Mouse (Mus musculus) forebrain, embryonic 11.5 days (tissue): ENCODE measurements around the gene Gramd1b. TPM values are rescaled to one million over a fixed set of nuclear protein-coding genes. Genes with fewer than 3 reads are reported as not detected.

Source experiments
- ATAC-seq: fragments of 200-750 bp; cut with Nextera tagmentation; replicated peaks from 2 replicates; pipeline ENCODE4 v1.8.0; 2017; ENCODE audit warnings: moderate TSS enrichment; ENCODE audit not compliant: low FRiP score
- DNase-seq: peaks from one replicate; pipeline ENCODE4 v3.0.0-alpha.2; 2017; ENCODE audit warnings: low spot score
- H3K27ac ChIP-seq: fragments of 300-500 bp; sonication (generic); 2 replicates; pipeline ENCODE4 v1.5.1; 2014; ENCODE audit warnings: low read depth, low read length
- H3K27me3 ChIP-seq: fragments of 300-500 bp; sonication (generic); 2 replicates; pipeline ENCODE4 v1.6.1; 2014; ENCODE audit warnings: mild to moderate bottlenecking, low read length, mixed read lengths; ENCODE audit not compliant: control insufficient read depth, insufficient read depth
- H3K36me3 ChIP-seq: fragments of 300-500 bp; sonication (generic); 2 replicates; pipeline ENCODE4 v1.6.1; 2014; ENCODE audit warnings: mild to moderate bottlenecking, low read length, moderate library complexity, mixed read lengths; ENCODE audit not compliant: control insufficient read depth, insufficient read depth
- H3K4me1 ChIP-seq: fragments of 300-500 bp; sonication (generic); replicated peaks from 2 replicates; pipeline ENCODE4 v1.6.1; 2014; ENCODE audit warnings: low read length, mixed read lengths; ENCODE audit not compliant: control insufficient read depth, insufficient read depth
- H3K4me2 ChIP-seq: fragments of 300-500 bp; sonication (generic); 2 replicates; pipeline ENCODE4 v1.6.1; 2014; ENCODE audit warnings: low read depth, mild to moderate bottlenecking, low read length, moderate library complexity, mixed read lengths; ENCODE audit not compliant: severe bottlenecking
- H3K4me3 ChIP-seq: fragments of 300-500 bp; sonication (generic); 2 replicates; pipeline ENCODE4 v1.5.1; 2014; ENCODE audit warnings: low read depth, low read length
- H3K9ac ChIP-seq: fragments of 300-500 bp; sonication (generic); 2 replicates; pipeline ENCODE4 v1.6.1; 2014; ENCODE audit warnings: low read length
- H3K9me3 ChIP-seq: fragments of 300-500 bp; sonication (generic); 2 replicates; pipeline ENCODE4 v1.6.1; 2016; ENCODE audit warnings: low read length, mixed read lengths; ENCODE audit not compliant: control insufficient read depth
- WGBS: fragments of 180-500 bp; shearing (Covaris S2); extraction: QIAGEN DNeasy Blood & Tissue Kit; methylation state at CpG from one replicate; pipeline ENCODE4 v1.1.7; 2014; 5-methylcytosine and 5-hydroxymethylcytosine counted together
- polyA plus RNA-seq: library from polyadenylated mRNA; unstranded; fragments of >200 nt; fragmentation: Nextera tagmentation; extraction: Ambion mirVana; gene quantifications from 2 replicates; pipeline ENCODE4 v1.2.1, GENCODE M21; 2014

Gene Gramd1b
- polyA plus RNA-seq, 1 experiment from 2014 or later = 3.9 TPM

DNA sequence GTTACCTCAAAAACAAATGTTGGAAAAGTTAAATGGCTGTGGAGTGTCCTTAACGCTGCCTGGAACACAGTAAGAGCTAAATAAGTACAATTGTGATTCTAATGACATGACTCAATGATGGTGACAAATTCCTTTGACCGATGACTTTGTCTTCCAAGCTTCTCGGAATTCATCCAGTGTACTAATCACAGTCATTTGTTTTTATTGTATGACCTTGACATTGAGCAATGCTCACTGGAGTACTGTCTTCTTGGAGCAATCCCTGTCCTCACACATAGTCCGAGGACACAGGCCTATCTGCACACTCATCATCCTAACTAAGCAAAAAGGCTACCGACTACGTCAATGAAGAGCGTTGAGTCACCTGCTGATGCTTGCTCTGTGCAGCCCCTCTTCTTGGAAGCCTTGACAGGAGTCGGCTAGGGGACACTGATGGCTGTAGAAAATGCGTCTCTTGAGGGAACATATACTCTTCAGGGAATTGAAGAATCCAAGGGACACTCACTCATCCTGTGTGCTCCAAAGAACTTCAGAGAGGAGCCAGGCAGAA is 58.1 kb downstream of the Gramd1b start:
- no peak for ATAC-seq
- Histone ChIP-seq H3K27ac (no peak overlapping the region), H3K4me2 (no peak overlapping the region), H3K9ac (no peak overlapping the region), H3K9me3 (no peaks in the 10 kb centered on the region), H3K4me3 (no peak overlapping the region), H3K36me3 (no peaks in the 10 kb centered on the region), H3K27me3 (no peaks in the 10 kb centered on the region), H3K4me1 (no peaks in the 10 kb centered on the region)
- WGBS = 89% methylated on average over 9 of the region's 9 CpGs
- DNase-seq = no peak

GRCm38 (mm10) chr9:40469403-40470137 is 61.6 kb downstream of the Gramd1b start:
- H3K4me3 ChIP-seq = no peak overlapping the region
- no peaks in the 10 kb centered on the region for H3K36me3 ChIP-seq
- H3K27me3 ChIP-seq = no peaks in the 10 kb centered on the region
- no peaks in the 10 kb centered on the region for H3K9me3 ChIP-seq
- no peaks in the 10 kb centered on the region for H3K4me1 ChIP-seq
- 76% methylated on average over 15 of the region's 15 CpGs for WGBS
- no peak overlapping the region for H3K9ac ChIP-seq
- no peak overlapping the region for H3K27ac ChIP-seq
- H3K4me2 ChIP-seq = no peak overlapping the region
- ATAC-seq (no peak), DNase-seq (no peak)

DNA sequence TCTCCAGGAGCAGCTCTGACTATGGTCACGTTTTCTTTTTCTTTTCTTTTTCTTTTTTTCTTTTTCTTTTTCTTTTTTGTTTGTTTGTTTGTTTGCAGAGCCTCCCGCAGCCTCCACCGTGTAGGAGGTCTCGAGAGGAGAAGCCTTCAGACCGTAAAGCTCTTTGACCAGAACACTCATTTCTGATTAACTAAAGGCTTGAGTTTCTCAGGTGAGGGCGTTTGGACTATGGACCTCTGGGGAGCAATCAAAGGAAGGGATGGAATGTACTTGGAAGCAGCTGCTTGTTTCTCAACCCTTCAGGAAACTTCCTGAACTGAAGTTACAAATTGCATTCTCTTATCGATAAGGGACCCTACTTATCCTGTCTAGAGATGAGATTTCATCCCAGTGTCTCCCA is 64.4 kb downstream of the Gramd1b start:
- Histone ChIP-seq H3K4me2 (no peak overlapping the region), H3K4me1 (no peaks in the 10 kb centered on the region), H3K36me3 (no peaks in the 10 kb centered on the region), H3K9ac (no peak overlapping the region), H3K27ac (no peak overlapping the region), H3K4me3 (no peak overlapping the region), H3K27me3 (no peaks in the 10 kb centered on the region), H3K9me3 (no peaks in the 10 kb centered on the region)
- DNase-seq (no peak), ATAC-seq (no peak)
- 83% methylated on average over 7 of the region's 7 CpGs for WGBS

DNA sequence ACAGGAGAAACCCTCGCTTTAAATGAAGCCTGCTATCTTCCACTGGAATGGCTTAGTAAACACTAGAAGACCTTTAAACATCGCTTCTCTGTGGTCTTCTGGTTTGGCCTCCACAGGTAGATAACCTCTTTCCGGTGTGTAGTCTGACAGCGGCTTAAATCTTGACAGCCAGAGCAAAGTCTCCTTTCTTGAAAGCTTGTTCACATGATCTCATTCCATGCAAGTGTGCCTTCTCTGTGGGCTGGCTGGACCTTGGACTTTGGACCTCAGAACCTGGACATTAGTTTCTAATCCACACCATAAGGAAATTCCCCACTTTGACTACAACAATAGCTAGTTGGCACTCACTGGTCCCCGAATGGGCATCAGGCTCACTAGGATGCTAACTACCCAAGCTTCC is 65.6 kb downstream of the Gramd1b start:
- DNase-seq (no peak), ATAC-seq (no peak)

GRCm38 (mm10) chr9:40462401-40462800 is 68.8 kb downstream of the Gramd1b start:
- ATAC-seq = no peak
- no peak for DNase-seq
- H3K4me3 ChIP-seq = no peak overlapping the region
- no peaks in the 10 kb centered on the region for H3K9me3 ChIP-seq
- no peak overlapping the region for H3K27ac ChIP-seq
- WGBS = 80% methylated on average over 6 of the region's 6 CpGs
- H3K9ac ChIP-seq = no peak overlapping the region
- H3K36me3 ChIP-seq = no peaks in the 10 kb centered on the region
- H3K4me2 ChIP-seq = no peak overlapping the region
- H3K27me3 ChIP-seq = no peaks in the 10 kb centered on the region
- H3K4me1 ChIP-seq = no peaks in the 10 kb centered on the region

More for the DNA sequence above, 65.6 kb downstream of the Gramd1b start:
- H3K4me3 ChIP-seq = no peak overlapping the region
- H3K27ac ChIP-seq = no peak overlapping the region
- H3K36me3 ChIP-seq = no peaks in the 10 kb centered on the region
- H3K9me3 ChIP-seq = no peaks in the 10 kb centered on the region
- H3K4me2 ChIP-seq = no peak overlapping the region
- 89% methylated on average over 5 of the region's 5 CpGs for WGBS
- no peaks in the 10 kb centered on the region for H3K4me1 ChIP-seq
- no peak overlapping the region for H3K9ac ChIP-seq
- no peaks in the 10 kb centered on the region for H3K27me3 ChIP-seq

- ATAC-seq (no peak), DNase-seq (no peak)
- no peak overlapping the region for H3K27ac ChIP-seq
- H3K27me3 ChIP-seq = peaks cover 3% of the 10 kb centered on the region; the same call in 1 of the 2 replicates
- H3K4me2 ChIP-seq = no peak overlapping the region
- H3K36me3 ChIP-seq = no peaks in the 10 kb centered on the region
- H3K4me3 ChIP-seq = no peak overlapping the region
- WGBS = 56% methylated on average over 6 of the region's 6 CpGs
- no peak overlapping the region for H3K9ac ChIP-seq
- H3K4me1 ChIP-seq = peaks cover 5% of the 10 kb centered on the region; the same call in 1 of the 2 replicates
- no peaks in the 10 kb centered on the region for H3K9me3 ChIP-seq
Measured at GRCm38 (mm10) chr9:40460781-40461180, 70.4 kb downstream of the Gramd1b start.

GRCm38 (mm10) chr9:40459304-40460280 is 71.6 kb downstream of the Gramd1b start:
- no peak overlapping the region for H3K4me3 ChIP-seq
- H3K9me3 ChIP-seq = no peaks in the 10 kb centered on the region
- ATAC-seq (no peak), DNase-seq (no peak)
- 82% methylated on average over 5 of the region's 5 CpGs for WGBS
- H3K27ac ChIP-seq = no peak overlapping the region
- H3K4me2 ChIP-seq = no peak overlapping the region
- H3K27me3 ChIP-seq = peaks cover 5% of the 10 kb centered on the region
- no peak overlapping the region for H3K9ac ChIP-seq
- H3K36me3 ChIP-seq = no peaks in the 10 kb centered on the region
- H3K4me1 ChIP-seq = peaks cover 8% of the 10 kb centered on the region; the same call in 1 of the 2 replicates

GRCm38 (mm10) chr9:40458559-40459303 is 72.5 kb downstream of the Gramd1b start:
- H3K27me3 ChIP-seq = peaks cover 12% of the 10 kb centered on the region
- no peak for DNase-seq

More at GRCm38 (mm10) chr9:40458559-40459303, 72.5 kb downstream of the Gramd1b start:
- H3K9ac ChIP-seq = no peak overlapping the region
- no peak overlapping the region for H3K27ac ChIP-seq
- no peak overlapping the region for H3K4me2 ChIP-seq
- ATAC-seq = no peak
- 72% methylated on average over 4 of the region's 4 CpGs for WGBS
- no peaks in the 10 kb centered on the region for H3K36me3 ChIP-seq
- H3K4me3 ChIP-seq = no peak overlapping the region
- H3K4me1 ChIP-seq = peaks cover 8% of the 10 kb centered on the region; the same call in 1 of the 2 replicates
- H3K9me3 ChIP-seq = no peaks in the 10 kb centered on the region
